Mouse (Mus musculus) heart, embryonic 12.5 days (tissue): ENCODE data around the gene Olfr1355. TPM values are rescaled to one million over a fixed set of nuclear protein-coding genes. Genes with fewer than 3 reads are reported as not detected.
"Not testable (repeated sequence)": the region's sequence is repeated elsewhere in the genome, so short reads cannot be mapped to it uniquely, and the experiment has no call there.

Experiments used
- ATAC-seq: fragments of 200-750 bp; cut with Nextera tagmentation; 2 replicates; pipeline ENCODE4 v1.8.0; 2017; ENCODE audit warnings: moderate TSS enrichment, moderate library complexity; ENCODE audit not compliant: insufficient number of reproducible peaks, low FRiP score
- H3K27ac ChIP-seq: fragments of 300-500 bp; sonication (generic); 2 replicates; pipeline ENCODE4 v1.5.1; 2016; ENCODE audit warnings: mild to moderate bottlenecking, moderate library complexity; ENCODE audit not compliant: poor library complexity, severe bottlenecking
- H3K27me3 ChIP-seq: fragments of 300-500 bp; sonication (generic); replicated peaks from 2 replicates; pipeline ENCODE4 v1.6.1; 2016; ENCODE audit warnings: mild to moderate bottlenecking, moderate library complexity
- H3K36me3 ChIP-seq: fragments of 300-500 bp; sonication (generic); 2 replicates; pipeline ENCODE4 v1.6.1; 2016; ENCODE audit warnings: mild to moderate bottlenecking, moderate library complexity
- H3K4me1 ChIP-seq: fragments of 300-500 bp; sonication (generic); replicated peaks from 2 replicates; pipeline ENCODE4 v1.6.1; 2016; ENCODE audit warnings: mild to moderate bottlenecking
- H3K4me2 ChIP-seq: fragments of 300-500 bp; sonication (generic); 2 replicates; pipeline ENCODE4 v1.6.1; 2016; ENCODE audit warnings: mild to moderate bottlenecking, moderate library complexity
- H3K4me3 ChIP-seq: fragments of 300-500 bp; sonication (generic); 2 replicates; pipeline ENCODE4 v1.5.1; 2016; ENCODE audit warnings: mild to moderate bottlenecking
- H3K9ac ChIP-seq: fragments of 300-500 bp; sonication (generic); 2 replicates; pipeline ENCODE4 v1.6.1; 2016; ENCODE audit warnings: mild to moderate bottlenecking, moderate library complexity
- H3K9me3 ChIP-seq: fragments of 300-500 bp; sonication (generic); replicated peaks from 2 replicates; pipeline ENCODE4 v1.6.1; 2016; ENCODE audit warnings: mild to moderate bottlenecking, moderate library complexity
- WGBS: fragments of 180-500 bp; shearing (Covaris S2); methylation state at CpG from one replicate; pipeline ENCODE4 v1.1.7; 2016; 5-methylcytosine and 5-hydroxymethylcytosine counted together
- polyA plus RNA-seq: library from polyadenylated mRNA; unstranded; fragments of >200 nt; fragmentation: Nextera tagmentation; extraction: Ambion mirVana; gene quantifications from 2 replicates; pipeline ENCODE4 v1.2.1, GENCODE M21; 2016

Gene Olfr1355
- polyA plus RNA-seq = not detected in 2 replicates

- no peak for ATAC-seq
- no peak within 1 kb of the TSS for H3K9ac ChIP-seq
- H3K9me3 ChIP-seq = peaks cover 10% of the 10 kb centered on the region
- H3K27ac ChIP-seq = no peak within 1 kb of the TSS
- H3K27me3 ChIP-seq = no peaks in the 10 kb centered on the region
- no peaks in the 10 kb centered on the region for H3K36me3 ChIP-seq
- no peak within 1 kb of the TSS for H3K4me3 ChIP-seq
- no peak within 1 kb of the TSS for H3K4me2 ChIP-seq
- H3K4me1 ChIP-seq = no peaks in the 10 kb centered on the region
- WGBS = 56% methylated on average over 2 of the region's 2 CpGs
These were observed at the start of gene Olfr1355 for GRCm38 (mm10) chr10:78875240-78875639. TSS of gene Olfr1355 (plus strand) at chr10:78875540.

- not testable (repeated sequence) for H3K4me3 ChIP-seq, H3K4me2 ChIP-seq, H3K36me3 ChIP-seq, H3K27me3 ChIP-seq, H3K9ac ChIP-seq, ATAC-seq, H3K9me3 ChIP-seq, H3K27ac ChIP-seq, H3K4me1 ChIP-seq
- 80% methylated on average over 12 of the region's 12 CpGs for WGBS
These were observed 34.9 kb upstream of the Olfr1355 start for GRCm38 (mm10) chr10:78840456-78840855.

GRCm38 (mm10) chr10:78852066-78852465 is 23.3 kb upstream of the Olfr1355 start, which contains the start of gene Olfr1356:
TSS of gene Olfr1356 (minus strand) at chr10:78852166.
- H3K9me3 ChIP-seq = no peaks in the 10 kb centered on the region; the same call in 1 of the 2 replicates
- no peak within 1 kb of the TSS for H3K9ac ChIP-seq
- WGBS = 60% methylated on average over 2 of the region's 2 CpGs
- no peaks in the 10 kb centered on the region for H3K36me3 ChIP-seq
- no peaks in the 10 kb centered on the region for H3K27me3 ChIP-seq
- H3K27ac ChIP-seq = no peak within 1 kb of the TSS
- H3K4me2 ChIP-seq = no peak within 1 kb of the TSS
- ATAC-seq = no peak
- H3K4me1 ChIP-seq = no peaks in the 10 kb centered on the region
- H3K4me3 ChIP-seq = no peak within 1 kb of the TSS

- ATAC-seq, H3K36me3 ChIP-seq, H3K9me3 ChIP-seq, H3K4me2 ChIP-seq, H3K27me3 ChIP-seq, H3K4me1 ChIP-seq, H3K4me3 ChIP-seq, H3K27ac ChIP-seq, H3K9ac ChIP-seq: not testable (repeated sequence)
- WGBS = 60% methylated on average over 1 of the region's 1 CpGs
These were observed 37.5 kb downstream of the Olfr1355 start, which contains the start of gene Olfr1354 for GRCm38 (mm10) chr10:78912871-78913270. TSS of gene Olfr1354 (plus strand) at chr10:78913171.

Other genes starting within 250 kb of the Olfr1355 start
- gene Casp14, start 157.2 kb upstream of the Olfr1355 start, polyA plus RNA-seq = not detected in 2 replicates
- not detected in 2 replicates for gene Ccdc105, start 122.5 kb upstream of the Olfr1355 start, polyA plus RNA-seq
- gene Slc1a6, start 95.0 kb upstream of the Olfr1355 start, polyA plus RNA-seq = 0.66 and 0.72 TPM in 2 replicates
- gene Olfr1356, start 23.4 kb upstream of the Olfr1355 start, polyA plus RNA-seq = not detected in 2 replicates
- not detected in 2 replicates for gene Olfr1354, start 37.6 kb downstream of the Olfr1355 start, polyA plus RNA-seq
- not detected in 2 replicates for gene Olfr8, start 75.1 kb downstream of the Olfr1355 start, polyA plus RNA-seq
- not detected in 2 replicates for gene Olfr1353, start 87.8 kb downstream of the Olfr1355 start, polyA plus RNA-seq
- not detected in 2 replicates for gene Olfr1352, start 105.5 kb downstream of the Olfr1355 start, polyA plus RNA-seq
- not detected in 2 replicates for gene Olfr1351, start 136.9 kb downstream of the Olfr1355 start, polyA plus RNA-seq
- gene Olfr57, start 153.2 kb downstream of the Olfr1355 start, polyA plus RNA-seq = not detected in 2 replicates
- 19.8 and 20.5 TPM in 2 replicates for gene 2610008E11Rik, start 222.1 kb downstream of the Olfr1355 start, polyA plus RNA-seq